Mouse (Mus musculus) midbrain, embryonic 14.5 days (tissue): ENCODE results near the gene Sh3tc1. TPM values are rescaled to one million over a fixed set of nuclear protein-coding genes. Genes with fewer than 3 reads are reported as not detected.

Source experiments
- ATAC-seq: fragments of 200-750 bp; cut with Nextera tagmentation; 2 replicates; pipeline ENCODE4 v1.8.0; 2017; ENCODE audit warnings: moderate number of reproducible peaks, moderate library complexity; ENCODE audit not compliant: low FRiP score, low TSS enrichment
- DNase-seq: peaks from one replicate; pipeline ENCODE4 v3.0.0-alpha.2; 2015
- H3K27ac ChIP-seq: fragments of 300-500 bp; sonication (generic); replicated peaks from 2 replicates; pipeline ENCODE4 v1.5.1; 2014; ENCODE audit warnings: mild to moderate bottlenecking, low read depth, low read length, moderate library complexity
- H3K27me3 ChIP-seq: fragments of 300-500 bp; sonication (generic); 2 replicates; pipeline ENCODE4 v1.6.1; 2014; ENCODE audit warnings: low read length, control low read depth, mixed read lengths; ENCODE audit not compliant: control insufficient read depth, insufficient read depth
- H3K36me3 ChIP-seq: fragments of 300-500 bp; sonication (generic); 2 replicates; pipeline ENCODE4 v1.6.1; 2014; ENCODE audit warnings: low read length, control low read depth; ENCODE audit not compliant: control insufficient read depth, insufficient read depth
- H3K4me1 ChIP-seq: fragments of 300-500 bp; sonication (generic); 2 replicates; pipeline ENCODE4 v1.6.1; 2014; ENCODE audit warnings: mild to moderate bottlenecking, antibody characterized with exemption, low read length, control low read depth; ENCODE audit not compliant: control insufficient read depth, insufficient read depth
- H3K4me2 ChIP-seq: fragments of 300-500 bp; sonication (generic); 2 replicates; pipeline ENCODE4 v1.6.1; 2014; ENCODE audit warnings: mild to moderate bottlenecking, low read length, moderate library complexity
- H3K4me3 ChIP-seq: fragments of 300-500 bp; sonication (generic); replicated peaks from 2 replicates; pipeline ENCODE4 v1.5.1; 2014; ENCODE audit warnings: low read depth, low read length
- H3K9ac ChIP-seq: fragments of 300-500 bp; sonication (generic); replicated peaks from 2 replicates; pipeline ENCODE4 v1.6.1; 2014; ENCODE audit warnings: mild to moderate bottlenecking, low read length, moderate library complexity
- H3K9me3 ChIP-seq: fragments of 300-500 bp; sonication (generic); 2 replicates; pipeline ENCODE4 v1.6.1; 2016; ENCODE audit warnings: low read length, control low read depth, mixed read lengths; ENCODE audit not compliant: control insufficient read depth
- WGBS: fragments of 180-500 bp; shearing (Covaris S2); extraction: QIAGEN DNeasy Blood & Tissue Kit; methylation state at CpG from one replicate; pipeline ENCODE4 v1.1.7; 2014; 5-methylcytosine and 5-hydroxymethylcytosine counted together
- polyA plus RNA-seq: library from polyadenylated mRNA; unstranded; fragments of >200 nt; fragmentation: Nextera tagmentation; extraction: Ambion mirVana; gene quantifications from 2 replicates; pipeline ENCODE4 v1.2.1, GENCODE M21; 2014

Gene Sh3tc1
- polyA plus RNA-seq, 1 experiment from 2014 or later = 2.2 TPM

DNA sequence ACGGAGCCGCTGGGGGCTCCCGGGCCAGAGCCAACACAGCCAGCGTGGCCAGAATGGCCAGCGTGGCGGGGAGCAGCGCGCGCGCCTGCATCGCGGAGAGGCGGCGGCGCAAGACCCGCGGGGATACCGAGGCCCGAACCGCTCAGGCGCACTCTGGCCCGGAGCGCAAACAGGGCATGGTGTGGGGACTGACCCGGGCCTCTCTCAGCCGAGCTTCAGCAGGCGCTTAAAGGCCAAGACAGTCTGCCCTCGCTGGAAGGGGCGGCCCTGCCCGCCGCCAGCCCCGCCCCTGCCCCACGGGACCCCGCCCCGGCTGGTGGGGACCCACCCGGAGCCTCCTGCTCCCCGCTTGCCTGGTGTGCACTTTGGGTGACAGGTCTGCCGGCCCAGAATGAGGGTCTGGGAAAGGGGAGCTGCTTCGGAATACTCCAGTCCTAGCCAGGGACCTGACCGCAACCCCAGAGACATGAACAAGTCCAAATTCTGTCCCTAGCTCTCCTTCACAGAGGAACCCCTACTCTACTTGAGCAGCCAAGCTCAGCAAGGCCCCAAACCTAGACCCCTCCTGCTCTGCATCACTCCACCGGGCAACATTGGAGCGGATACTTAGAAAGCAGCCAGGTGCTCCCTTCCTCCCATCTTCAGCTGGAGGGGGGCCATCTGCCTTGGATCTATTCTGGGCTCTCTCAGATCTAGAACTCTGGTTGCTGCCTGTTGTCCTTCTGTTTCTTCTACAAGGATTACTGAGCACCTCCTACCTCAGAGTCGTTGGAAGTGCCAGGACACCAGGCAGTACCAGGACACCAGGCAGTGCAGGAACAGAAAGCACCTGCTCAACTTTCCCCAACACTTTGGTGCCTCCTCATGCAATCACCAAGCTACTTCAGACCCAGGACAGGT is 60.3 kb downstream of the Sh3tc1 start, which contains the start of gene Htra3:
Htra3 (minus strand) TSS at position 527 of the 900 bp plus-strand sequence.
- 8% methylated on average over 42 of the region's 42 CpGs for WGBS
- Histone ChIP-seq H3K27ac (no peak within 1 kb of the TSS), H3K27me3 (peaks cover 21% of the 10 kb centered on the region), H3K9me3 (no peaks in the 10 kb centered on the region), H3K36me3 (no peaks in the 10 kb centered on the region), H3K4me1 (no peaks in the 10 kb centered on the region), H3K4me2 (peak within 1 kb of the TSS; percentile 57), H3K9ac (no peak within 1 kb of the TSS; the same call in 1 of the 2 replicates), H3K4me3 (peak within 1 kb of the TSS; percentile 31)
- no peak for DNase-seq
- no peak for ATAC-seq

DNA sequence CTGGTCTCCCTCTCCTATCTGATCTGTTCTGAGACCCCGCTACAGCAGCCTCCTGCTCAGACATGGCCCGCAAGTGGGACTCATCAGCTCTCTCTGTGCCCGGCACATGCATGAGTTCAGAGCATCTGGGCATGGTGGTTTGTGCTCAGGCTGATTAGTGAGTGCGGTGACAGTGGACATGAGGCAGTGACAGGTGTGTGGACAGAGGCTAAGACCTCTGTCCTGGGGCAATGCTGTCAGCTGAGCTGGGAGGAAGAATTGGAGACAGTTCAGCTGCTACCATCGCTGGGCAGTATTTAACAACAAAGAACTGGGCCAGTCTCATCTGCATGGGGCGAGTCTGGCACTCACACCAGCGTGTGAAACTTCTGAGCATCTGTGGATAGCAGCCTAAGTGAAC is 62.8 kb downstream of the Sh3tc1 start:
- no peak overlapping the region for H3K9ac ChIP-seq
- DNase-seq = no peak
- peaks cover 21% of the 10 kb centered on the region for H3K27me3 ChIP-seq
- no peak overlapping the region for H3K4me2 ChIP-seq
- WGBS = 84% methylated on average over 7 of the region's 7 CpGs
- no peaks in the 10 kb centered on the region for H3K9me3 ChIP-seq
- H3K36me3 ChIP-seq = no peaks in the 10 kb centered on the region
- no peak overlapping the region for H3K4me3 ChIP-seq
- no peak for ATAC-seq
- H3K4me1 ChIP-seq = no peaks in the 10 kb centered on the region
- H3K27ac ChIP-seq = no peak overlapping the region

DNA sequence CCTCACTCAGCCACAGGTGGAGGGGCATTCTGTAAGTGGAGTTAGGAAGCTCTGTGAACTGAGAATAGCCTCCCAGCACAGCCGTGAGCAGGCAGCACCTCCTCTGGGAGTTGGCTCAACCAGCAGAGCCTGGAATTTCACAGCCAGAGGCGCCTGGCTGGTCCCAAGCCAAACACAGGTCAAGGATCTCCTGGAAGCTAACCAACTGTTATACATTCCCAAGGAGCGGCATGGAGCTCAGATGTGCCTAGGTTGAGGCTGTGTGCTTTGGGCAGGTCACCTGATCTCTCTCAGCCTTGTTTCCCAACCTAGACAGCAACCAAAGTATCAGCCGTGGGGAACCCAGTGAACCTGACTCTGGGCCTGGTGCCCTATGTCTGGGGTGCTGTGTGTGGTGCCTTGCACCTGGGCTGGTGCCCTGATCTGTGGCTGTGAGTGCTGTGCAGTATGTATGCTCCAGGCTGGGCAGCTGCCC is 65.7 kb downstream of the Sh3tc1 start:
- Histone ChIP-seq H3K4me3 (no peak overlapping the region), H3K27ac (no peak overlapping the region)
- ATAC-seq = no peak

DNA sequence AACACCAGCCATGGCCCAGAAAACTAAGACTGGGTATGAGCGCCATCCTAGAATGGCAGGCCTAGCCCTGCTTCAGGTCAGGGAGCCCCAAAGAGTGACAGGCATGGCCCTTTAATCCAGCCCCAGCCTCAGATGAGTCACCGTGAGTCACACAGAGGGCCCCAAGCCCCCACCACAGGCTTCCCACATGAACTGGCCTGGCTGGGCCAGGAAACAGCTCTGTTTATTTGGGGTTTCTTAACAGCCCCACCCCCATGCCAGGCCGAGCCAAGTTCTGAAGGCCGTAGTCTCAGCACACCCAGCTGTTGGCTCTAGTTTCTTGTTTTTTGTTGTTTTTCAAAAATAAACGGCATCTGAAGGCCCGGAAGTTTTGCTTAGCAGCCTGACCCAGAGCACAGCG is 66.7 kb downstream of the Sh3tc1 start:
- Histone ChIP-seq H3K4me2 (no peak overlapping the region), H3K4me1 (no peaks in the 10 kb centered on the region), H3K9ac (no peak overlapping the region), H3K27ac (no peak overlapping the region), H3K36me3 (no peaks in the 10 kb centered on the region), H3K9me3 (no peaks in the 10 kb centered on the region), H3K4me3 (no peak overlapping the region), H3K27me3 (peaks cover 2% of the 10 kb centered on the region; the same call in 1 of the 2 replicates)
- DNase-seq = peak; percentile 17
- WGBS = 81% methylated on average over 7 of the region's 7 CpGs
- ATAC-seq = no peak

More for the DNA sequence above, 65.7 kb downstream of the Sh3tc1 start:
- H3K9ac ChIP-seq = no peak overlapping the region
- no peak overlapping the region for H3K4me2 ChIP-seq
- peak; percentile 11 for DNase-seq
- H3K4me1 ChIP-seq = no peaks in the 10 kb centered on the region
- peaks cover 13% of the 10 kb centered on the region for H3K27me3 ChIP-seq
- H3K36me3 ChIP-seq = no peaks in the 10 kb centered on the region
- 70% methylated on average over 4 of the region's 4 CpGs for WGBS
- no peaks in the 10 kb centered on the region for H3K9me3 ChIP-seq

DNA sequence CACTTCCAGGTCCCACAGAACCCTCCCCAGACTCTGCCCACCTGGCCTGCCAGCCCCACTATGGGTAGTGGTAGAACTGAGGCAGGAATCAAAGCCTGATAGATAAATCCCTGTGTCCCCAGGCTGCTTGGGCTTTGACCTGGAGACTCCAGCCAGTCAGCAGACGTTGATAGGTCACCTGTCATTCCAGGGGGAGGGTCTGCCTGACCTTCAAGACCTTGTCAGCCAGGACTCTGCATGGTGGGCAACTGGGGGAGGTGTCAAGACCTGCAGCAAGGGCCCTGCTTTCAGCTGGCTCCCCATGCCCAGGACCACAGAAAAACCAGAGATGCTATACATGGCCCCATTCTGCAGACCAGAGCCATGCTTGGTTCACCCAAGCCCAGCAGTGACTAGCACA is 67.2 kb downstream of the Sh3tc1 start:
- Histone ChIP-seq H3K4me2 (no peak overlapping the region), H3K36me3 (no peaks in the 10 kb centered on the region), H3K4me3 (no peak overlapping the region), H3K27ac (no peak overlapping the region), H3K27me3 (no peaks in the 10 kb centered on the region), H3K9me3 (no peaks in the 10 kb centered on the region), H3K9ac (no peak overlapping the region), H3K4me1 (no peaks in the 10 kb centered on the region)
- DNase-seq (no peak), ATAC-seq (no peak)
- 50% methylated on average over 1 of the region's 1 CpGs for WGBS

DNA sequence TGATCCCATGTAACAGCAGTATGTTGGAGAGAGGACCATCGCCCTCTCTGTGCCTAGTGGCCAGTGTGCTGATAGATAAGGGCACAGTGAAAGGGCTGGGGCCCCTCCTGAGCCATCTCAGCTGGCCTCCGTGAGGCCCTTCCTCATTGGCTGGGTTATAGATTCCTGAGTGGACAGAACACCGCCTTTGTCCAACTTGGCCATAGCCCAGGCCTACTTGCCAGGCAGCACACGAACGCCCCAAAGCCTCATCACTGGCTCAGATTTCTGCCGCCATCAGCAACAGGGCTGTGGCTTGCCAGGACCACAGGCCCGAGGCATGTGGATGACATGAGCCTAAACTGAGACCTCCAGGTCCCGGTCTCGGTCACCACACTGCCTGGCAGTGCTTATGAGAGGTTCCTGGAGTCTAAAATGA is 68.3 kb downstream of the Sh3tc1 start:
- DNase-seq = peak; percentile 36
- no peak overlapping the region for H3K4me2 ChIP-seq
- peak; percentile 50; the same call in 1 of the 2 replicates for ATAC-seq
- no peaks in the 10 kb centered on the region for H3K36me3 ChIP-seq
- no peak overlapping the region for H3K27ac ChIP-seq
- no peaks in the 10 kb centered on the region for H3K27me3 ChIP-seq
- H3K4me3 ChIP-seq = no peak overlapping the region
- no peak overlapping the region for H3K9ac ChIP-seq
- no peaks in the 10 kb centered on the region for H3K4me1 ChIP-seq
- WGBS = 81% methylated on average over 9 of the region's 9 CpGs
- no peaks in the 10 kb centered on the region for H3K9me3 ChIP-seq

DNA sequence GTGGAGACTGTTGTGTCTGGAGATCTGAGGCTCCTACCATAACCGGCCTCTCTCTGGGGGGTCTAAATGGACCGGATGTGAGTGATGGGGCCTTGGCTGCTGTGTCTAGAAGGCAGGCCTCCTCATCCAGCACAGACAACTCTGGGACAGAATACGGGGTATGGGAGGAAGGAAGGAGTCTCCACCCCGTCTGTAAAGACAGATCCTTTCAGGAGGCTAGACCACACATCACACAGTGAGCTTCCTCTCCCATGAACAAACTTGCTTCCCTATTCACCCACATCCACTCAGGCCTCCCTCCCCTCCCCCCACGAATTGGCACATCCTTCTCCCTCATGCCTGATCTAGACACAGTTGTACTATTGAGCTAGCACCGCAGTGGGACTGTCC is 69.4 kb downstream of the Sh3tc1 start:
- no peaks in the 10 kb centered on the region for H3K27me3 ChIP-seq
- H3K4me1 ChIP-seq = no peaks in the 10 kb centered on the region
- H3K9ac ChIP-seq = no peak overlapping the region
- DNase-seq = peak; percentile 9
- no peaks in the 10 kb centered on the region for H3K9me3 ChIP-seq
- 65% methylated on average over 6 of the region's 6 CpGs for WGBS
- H3K4me3 ChIP-seq = no peak overlapping the region
- H3K36me3 ChIP-seq = no peaks in the 10 kb centered on the region
- H3K27ac ChIP-seq = no peak overlapping the region
- no peak for ATAC-seq
- H3K4me2 ChIP-seq = no peak overlapping the region

DNA sequence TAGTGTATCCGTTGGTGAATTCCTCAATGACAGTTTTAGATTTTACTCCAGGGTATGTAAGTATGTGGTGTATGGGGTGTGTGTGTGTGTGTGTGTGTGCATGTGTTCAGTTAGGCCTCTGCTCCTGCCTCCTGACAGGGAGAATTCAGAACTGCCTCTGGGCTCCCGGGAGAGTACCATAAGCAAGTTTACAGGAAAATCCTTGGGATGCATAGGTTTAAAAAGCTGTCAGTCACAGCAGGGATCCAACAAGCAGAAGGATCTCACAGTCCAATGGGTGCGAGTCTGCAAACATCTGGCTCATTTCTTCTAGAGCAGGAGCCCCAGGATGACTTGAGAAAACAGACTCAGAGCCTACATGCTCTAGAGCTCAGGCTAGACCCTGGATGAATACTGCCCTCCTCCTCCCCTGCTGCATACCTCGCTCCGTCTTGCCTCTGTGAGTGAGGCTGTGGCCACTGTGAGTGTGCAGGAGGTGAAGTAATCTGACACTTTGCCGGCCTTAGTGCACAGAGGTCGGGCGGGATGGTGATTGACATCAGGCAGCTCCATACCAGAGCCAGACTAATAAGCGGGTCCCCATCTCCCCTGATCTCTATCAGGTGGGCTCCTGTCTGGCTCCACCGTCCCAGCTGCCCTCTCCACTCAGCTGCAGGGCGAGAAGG is 69.9 kb downstream of the Sh3tc1 start:
- no peak overlapping the region for H3K27ac ChIP-seq
- DNase-seq (peak; percentile 27), ATAC-seq (no peak)
- H3K4me2 ChIP-seq = no peak overlapping the region
- no peaks in the 10 kb centered on the region for H3K36me3 ChIP-seq
- H3K27me3 ChIP-seq = no peaks in the 10 kb centered on the region
- no peaks in the 10 kb centered on the region for H3K4me1 ChIP-seq
- no peak overlapping the region for H3K9ac ChIP-seq
- H3K9me3 ChIP-seq = no peaks in the 10 kb centered on the region
- 35% methylated on average over 11 of the region's 11 CpGs for WGBS
- no peak overlapping the region for H3K4me3 ChIP-seq
